Mouse (Mus musculus) brain, embryonic 14.5 days (tissue): ENCODE measurements around the gene Micall1. TPM values are rescaled to one million over a fixed set of nuclear protein-coding genes. Genes with fewer than 3 reads are reported as not detected.

ENCODE experiments used
- DNase-seq: peaks from one replicate; pipeline ENCODE4 v3.0.0-alpha.2; 2011; ENCODE audit warnings: low read depth
- CTCF ChIP-seq: fragments of 200-500 bp; IDR thresholded peaks from 2 replicates; pipeline ENCODE4 v1.5.1; 2012; ENCODE audit warnings: inconsistent platforms, mild to moderate bottlenecking, moderate library complexity, borderline replicate concordance; ENCODE audit not compliant: insufficient read depth, insufficient read length; ENCODE audit errors: extremely low read depth
- POLR2A ChIP-seq: fragments of 200-500 bp; IDR thresholded peaks from 2 replicates; pipeline ENCODE4 v1.6.1; 2012; ENCODE audit warnings: mild to moderate bottlenecking, inconsistent platforms, borderline replicate concordance; ENCODE audit not compliant: poor library complexity, insufficient read depth, insufficient read length, severe bottlenecking; ENCODE audit errors: extremely low read depth
- polyA plus RNA-seq: library from polyadenylated mRNA; depleted of rRNA; stranded (reverse); fragments of >200 nt; gene quantifications from 2 replicates; pipeline ENCODE4 v1.2.3, GENCODE M21; 2012

Gene Micall1
- polyA plus RNA-seq, 1 experiment, result 35.7 TPM

GRCm38 (mm10) chr15:79144021-79144420 lies 35.3 kb downstream of the Micall1 start:
- no peak for DNase-seq
- TF ChIP-seq CTCF (no peak), POLR2A (no peak)

DNA sequence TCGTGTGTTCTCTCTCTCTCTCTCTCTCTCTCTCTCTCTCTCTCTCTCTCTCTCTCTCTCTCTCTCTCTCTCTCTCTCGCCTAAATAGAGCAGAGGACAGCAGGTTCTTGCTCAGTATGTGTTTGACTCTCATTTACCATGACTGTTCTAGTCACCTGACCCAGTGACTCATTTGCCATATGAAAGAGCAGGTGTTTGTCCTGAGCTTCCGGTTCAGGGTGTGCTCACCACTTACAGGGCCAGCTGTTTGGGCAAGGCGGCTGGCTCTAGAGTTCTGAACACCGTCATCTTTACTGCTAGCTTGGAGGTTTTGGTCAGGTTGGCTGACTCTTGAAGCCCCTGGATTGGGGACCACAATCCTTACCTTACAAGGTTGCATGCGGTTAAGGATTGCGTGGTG lies 36.8 kb downstream of the Micall1 start:
- no peak for DNase-seq
- TF ChIP-seq POLR2A (no peak), CTCF (no peak)

DNA sequence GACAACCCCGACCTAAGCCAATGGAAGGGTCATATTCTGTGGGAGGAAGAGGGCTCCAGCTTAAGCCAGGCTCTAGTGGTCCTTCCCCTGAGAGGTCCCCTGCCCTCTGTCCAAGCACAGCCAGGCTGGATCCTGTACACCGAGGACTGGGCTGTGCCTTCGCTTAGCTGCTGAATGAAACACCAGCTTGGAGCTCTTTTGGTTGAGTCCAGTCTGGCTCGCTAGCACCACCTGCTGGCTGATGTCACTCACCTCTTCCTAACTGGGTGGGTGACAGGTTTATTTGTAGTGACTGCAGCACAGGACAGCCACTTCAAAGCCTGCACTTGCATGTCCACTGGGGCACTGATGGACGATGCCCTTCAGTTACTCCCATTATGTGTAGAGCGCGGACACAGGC lies 39.8 kb downstream of the Micall1 start:
- DNase-seq, result peak; percentile 85
- TF ChIP-seq POLR2A (no peak), CTCF (peak; percentile 92)

DNA sequence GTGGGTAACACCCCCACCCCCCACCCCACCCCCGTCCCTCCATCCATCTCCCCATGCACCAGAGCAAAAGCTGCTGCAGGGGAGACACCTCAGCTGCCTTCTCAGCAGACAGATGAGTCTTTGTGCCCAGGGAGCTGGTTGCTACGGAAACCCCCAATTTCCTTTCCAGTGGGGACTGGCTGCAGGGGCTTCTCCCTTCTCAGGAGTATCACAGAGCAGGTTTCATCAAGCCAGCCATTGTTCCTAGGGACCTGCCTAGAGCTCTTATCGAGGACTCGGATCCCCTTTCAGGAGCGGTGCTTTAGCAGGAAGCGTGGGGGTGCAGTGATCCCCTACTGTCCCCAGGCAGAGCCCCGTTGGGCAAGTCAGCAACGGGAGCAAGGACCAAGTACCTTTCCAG lies 43.2 kb downstream of the Micall1 start:
- peak; percentile 79 for DNase-seq
- TF ChIP-seq POLR2A (no peak), CTCF (no peak)

DNA sequence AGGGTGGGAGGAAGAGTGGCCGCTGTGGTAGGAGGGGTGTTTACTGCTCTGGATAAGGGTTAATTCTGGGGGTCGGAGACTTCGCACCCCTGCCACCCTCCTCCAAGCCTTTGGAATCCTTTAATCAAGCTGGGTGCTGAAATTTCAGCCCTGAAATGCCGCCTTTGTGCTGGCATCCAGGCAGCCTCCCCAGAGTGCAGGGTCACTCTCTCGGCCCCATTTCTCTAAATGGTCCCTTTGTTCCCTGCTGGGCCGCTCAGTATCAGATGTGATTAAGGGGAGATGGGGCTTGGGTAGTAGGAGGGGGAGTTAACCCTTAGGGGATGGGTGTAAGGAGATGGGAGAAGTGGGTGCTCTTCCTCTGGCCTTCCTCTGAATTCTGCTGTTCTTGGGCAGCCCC lies 44.0 kb downstream of the Micall1 start:
- DNase-seq, result peak; percentile 37
- no peak for TF ChIP-seq CTCF
- TF ChIP-seq POLR2A, result no peak

DNA sequence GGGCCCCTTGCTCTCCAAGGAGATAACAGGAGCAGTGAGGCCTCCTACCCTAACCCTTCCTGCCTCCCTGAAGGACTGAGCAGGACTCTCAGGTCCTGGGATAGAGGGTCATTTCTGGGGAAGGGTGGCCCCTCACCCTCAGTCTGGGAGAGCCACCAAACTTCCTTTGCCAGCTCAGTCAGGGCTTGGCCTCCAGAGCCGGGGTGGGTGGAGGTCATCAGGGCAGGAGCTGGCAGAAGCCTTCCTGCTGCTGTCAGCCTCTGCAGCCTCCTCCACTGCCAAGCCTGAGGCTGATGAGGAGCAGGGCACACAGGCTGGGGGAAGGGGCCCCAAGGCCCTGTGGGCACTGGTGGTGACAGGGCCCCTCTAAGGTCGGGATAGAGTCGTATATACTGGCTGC lies 46.9 kb downstream of the Micall1 start:
- no peak for DNase-seq
- TF ChIP-seq CTCF (no peak), POLR2A (no peak)

GRCm38 (mm10) chr15:79162301-79162700 lies 53.6 kb downstream of the Micall1 start:
- DNase-seq, result no peak
- TF ChIP-seq POLR2A (no peak), CTCF (no peak)

- TF ChIP-seq POLR2A (no peak), CTCF (0 out of 2 replicates have a peak, but pooled peaks have one; percentile 0)
Observed at GRCm38 (mm10) chr15:79162822-79163221, 54.1 kb downstream of the Micall1 start.

DNA sequence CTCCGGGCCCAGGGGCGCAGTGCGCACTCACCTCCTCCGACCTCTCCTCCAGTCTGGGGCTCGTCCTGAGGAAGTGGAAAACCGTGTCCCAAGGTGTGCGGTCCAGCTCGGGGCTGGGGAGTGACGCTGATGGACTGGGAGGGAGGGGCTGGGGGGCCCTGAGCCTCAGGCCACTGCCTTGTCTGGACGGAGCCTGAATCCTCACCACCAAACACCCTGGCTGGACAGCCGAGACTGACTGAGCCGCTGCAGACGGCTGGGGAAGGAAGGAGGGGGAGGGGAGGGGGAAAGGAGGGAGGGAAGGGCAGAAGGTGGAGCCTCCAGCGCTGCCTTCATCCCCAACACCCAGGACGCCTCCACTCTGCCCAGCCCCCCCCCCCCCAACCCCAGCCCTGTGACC lies 55.6 kb downstream of the Micall1 start:
- TF ChIP-seq POLR2A (no peak), CTCF (no peak)
- DNase-seq, result no peak

More at GRCm38 (mm10) chr15:79162822-79163221, 54.1 kb downstream of the Micall1 start:
- no peak for DNase-seq

GRCm38 (mm10) chr15:79165140-79165539 lies 56.4 kb downstream of the Micall1 start, which contains the start of gene Sox10:
Gene Sox10 (minus strand): TSS chr15:79165240.
- TF ChIP-seq POLR2A, result no peak
- TF ChIP-seq CTCF, result no peak
- DNase-seq, result no peak

GRCm38 (mm10) chr15:79166712-79167111 lies 58.0 kb downstream of the Micall1 start:
- no peak for TF ChIP-seq POLR2A
- TF ChIP-seq CTCF, result no peak
- DNase-seq, result peak; percentile 33

GRCm38 (mm10) chr15:79176905-79177304 lies 68.2 kb downstream of the Micall1 start:
- DNase-seq, result no peak

More at GRCm38 (mm10) chr15:79176905-79177304, 68.2 kb downstream of the Micall1 start:
- no peak for TF ChIP-seq CTCF
- no peak for TF ChIP-seq POLR2A
